Mouse (Mus musculus): Measurements from ENCODE around the gene Ccnd3.

DNA sequence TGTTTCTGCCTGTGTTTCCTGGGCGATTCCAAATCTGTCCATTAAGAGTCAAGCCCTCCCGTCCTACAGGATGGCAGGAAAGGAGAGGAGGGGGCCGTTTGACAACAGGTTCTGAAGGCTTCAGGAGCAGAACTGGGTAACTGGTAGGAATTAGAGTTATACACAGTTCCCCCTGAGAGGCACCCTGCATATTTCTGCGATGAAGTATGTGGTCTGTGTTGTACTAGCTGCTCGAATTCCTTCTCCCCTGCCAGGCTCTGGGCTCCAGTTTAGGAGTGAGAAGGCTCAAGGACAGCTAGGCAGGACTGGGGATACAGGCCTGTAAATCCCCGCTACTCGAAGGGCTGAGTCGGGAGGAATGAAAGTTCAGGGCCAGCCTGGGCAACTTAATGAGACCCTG lies 13.4 kb downstream of the Ccnd3 start:
- TF ChIP-seq CTCF (IDR thresholded peaks at IDR 0.05; ENCODE audit: borderline replicate concordance, control insufficient read depth, extremely low read depth, insufficient read depth, low read length, poor library complexity) (no peak), POLR2A (IDR thresholded peaks at IDR 0.05; ENCODE audit: control insufficient read depth, extremely low read depth, insufficient read depth, low read length, poor library complexity) (no peak)

All from thymus, adult 2 months (tissue).